22 mouse cellular contexts compared by ENCODE assay signal in genomic region chr7:137414710-137415109, GRCm38 (mm10). TPM values are rescaled to one million over a fixed set of nuclear protein-coding genes. Genes with fewer than 3 reads are reported as not detected.
DNase-seq lines count a peak whose midpoint lies in the region; ATAC-seq and TF ChIP-seq lines count a peak whose summit lies in the region.
"Had no signal": no experiment of that assay in that cellular context is flagged by ENCODE, and none has a peak within 500 bp of the region (broad histone marks: within the 10 kb centered on the region; RNA-seq: fewer than 3 reads in every experiment).

No protein-coding gene starts in this region.

- H3K36me3 ChIP-seq in lung, embryonic 14.5 days (ENCODE audit: insufficient read depth), result no peaks in the 10 kb centered on the region
- H3K36me3 ChIP-seq: embryonic facial prominence, embryonic 13.5 days; forebrain, embryonic 12.5 days; heart, embryonic 15.5 days; hindbrain, embryonic 10.5 days had no signal

- H3K4me3 ChIP-seq in lung, embryonic 14.5 days (ENCODE audit: low read depth, low read length), result no peak overlapping the region
- no peak overlapping the region for H3K4me3 ChIP-seq in layer of hippocampus, adult 2 months
- H3K4me3 ChIP-seq: embryonic facial prominence, embryonic 13.5 days; forebrain, embryonic 12.5 days; heart, adult 2 months; heart, embryonic 15.5 days; hindbrain, embryonic 10.5 days had no signal

- H3K4me2 ChIP-seq in lung, embryonic 14.5 days, result no peak overlapping the region
- H3K4me2 ChIP-seq: embryonic facial prominence, embryonic 13.5 days; forebrain, embryonic 12.5 days; heart, embryonic 11.5 days; heart, embryonic 15.5 days; hindbrain, embryonic 14.5 days had no signal

- no peak overlapping the region for H3K27ac ChIP-seq in lung, embryonic 14.5 days (ENCODE audit: low read depth)
- H3K27ac ChIP-seq in layer of hippocampus, adult 2 months, result no peak overlapping the region
- H3K27ac ChIP-seq: embryonic facial prominence, embryonic 13.5 days; forebrain, embryonic 12.5 days; heart, adult 2 months; heart, embryonic 15.5 days; hindbrain, embryonic 10.5 days; hindbrain, embryonic 14.5 days had no signal

- ATAC-seq in lung, embryonic 14.5 days (ENCODE audit: insufficient read depth), result no peak
- ATAC-seq: activated CD4-positive, CD25-positive, alpha-beta regulatory T cell, adult 4 months; forebrain, embryonic 16.5 days; intestine, embryonic 16.5 days had no signal

- H3K9me3 ChIP-seq in lung, embryonic 14.5 days (ENCODE audit: low read depth, low read length), result no peaks in the 10 kb centered on the region
- H3K9me3 ChIP-seq: embryonic facial prominence, embryonic 13.5 days; forebrain, embryonic 12.5 days; heart, embryonic 15.5 days; hindbrain, embryonic 10.5 days had no signal

- no peaks in the 10 kb centered on the region for H3K4me1 ChIP-seq in lung, embryonic 14.5 days (ENCODE audit: insufficient read depth)

- peak; percentile 44 for DNase-seq in lung, embryonic 14.5 days
- DNase-seq in lung, postnatal 14 days, result no peak
- peak; percentile 4 to 22 for DNase-seq in CD8-positive naive resting alpha-beta T cell, adult 2 months (ENCODE audit: low read depth in 2 of 2, low spot score in 2 of 2)
- peak; percentile 12 for DNase-seq in brain, embryonic 14.5 days (ENCODE audit: low read depth)
- DNase-seq in layer of hippocampus, postnatal 14 days (ENCODE audit: low spot score in 2 of 2), result no peak
- no peak for DNase-seq in layer of hippocampus, adult 11-12 months (ENCODE audit: low spot score)
- DNase-seq in layer of hippocampus, adult 2 months (ENCODE audit: low spot score in 2 of 2), result no peak
- DNase-seq: adrenal gland, postnatal 25 days; cerebellum, adult 11 months; cerebellum, adult 8-10 months; cerebellum, postnatal 36 days; gastrocnemius, postnatal 10 days; heart, adult 2 months had no signal

- WGBS in lung, embryonic 14.5 days, result 71% methylated on average over 8 of the region's 8 CpGs

- H3K9ac ChIP-seq in lung, embryonic 14.5 days, result no peak overlapping the region
- H3K9ac ChIP-seq: embryonic facial prominence, embryonic 13.5 days; forebrain, embryonic 12.5 days; heart, embryonic 15.5 days; hindbrain, embryonic 14.5 days had no signal

- TF ChIP-seq POLR2A in brain, embryonic 14.5 days (IDR thresholded peaks at IDR 0.05; ENCODE audit: borderline replicate concordance, extremely low read depth, insufficient read depth, insufficient read length, poor library complexity, severe bottlenecking), result no peak

- no peaks in the 10 kb centered on the region for H3K27me3 ChIP-seq in lung, embryonic 14.5 days (ENCODE audit: insufficient read depth, low read length)
- H3K27me3 ChIP-seq: forebrain, embryonic 12.5 days; heart, embryonic 15.5 days had no signal

- no peak for TF ChIP-seq CTCF in lung, embryonic 14.5 days (IDR thresholded peaks at IDR 0.05; ENCODE audit: low read depth)
- TF ChIP-seq CTCF in brain, embryonic 14.5 days (IDR thresholded peaks at IDR 0.05; ENCODE audit: borderline replicate concordance, extremely low read depth, insufficient read depth, insufficient read length), result no peak
- no peak for TF ChIP-seq CTCF in layer of hippocampus, adult 2 months (conservative IDR thresholded peaks at IDR 0.05)

RNA-seq across cellular contexts. Expression of gene 9430038I01Rik, which starts 4.1 kb away (rescaled TPM):
- 25.5 and 25.6 TPM in 2 replicates for polyA plus RNA-seq in lung, embryonic 14.5 days (2014; fragmentation: Nextera tagmentation; extraction: Ambion mirVana)
- 6.9 and 7.9 TPM in 2 replicates for polyA plus RNA-seq in brain, embryonic 14.5 days (2012; rRNA removed)
- total RNA-seq in layer of hippocampus, postnatal 14 days (2021), result 1 to 10 TPM; 4.8 to 5.3 TPM
- 1 to 10 TPM; 3.6 to 5.5 TPM for total RNA-seq in layer of hippocampus, adult 2 months (2021)

RNA-seq across cellular contexts. Expression of gene Glrx3, which starts 22.7 kb away (rescaled TPM):
- polyA plus RNA-seq in lung, embryonic 14.5 days (2014; fragmentation: Nextera tagmentation; extraction: Ambion mirVana), result 253 and 257 TPM in 2 replicates
- 132 and 136 TPM in 2 replicates for polyA plus RNA-seq in brain, embryonic 14.5 days (2012; rRNA removed)
- 100 to 1,000 TPM; 127 to 132 TPM for total RNA-seq in layer of hippocampus, postnatal 14 days (2021)
- total RNA-seq in layer of hippocampus, adult 2 months (2021), result 10 to 100 TPM; 92.3 to 98.7 TPM

Comparison
In these comparisons a context has a peak if more than half of its experiments do, and no peak if none do; other contexts are left out.
1. DNase-seq: peak in lung, embryonic 14.5 days (single experiment), CD8-positive naive resting alpha-beta T cell, adult 2 months (2 of 2) and brain, embryonic 14.5 days (single experiment); none in lung, postnatal 14 days (single experiment), layer of hippocampus, postnatal 14 days (0 of 2), layer of hippocampus, adult 11-12 months (single experiment) and layer of hippocampus, adult 2 months (0 of 2).